8 mouse cellular contexts compared by ENCODE assay signal in genomic region chr9:99243190-99243894, GRCm38 (mm10). TPM values are rescaled to one million over a fixed set of nuclear protein-coding genes. Genes with fewer than 3 reads are reported as not detected.
DNase-seq lines count a peak whose midpoint lies in the region; ATAC-seq and TF ChIP-seq lines count a peak whose summit lies in the region.

Cep70 (plus strand) TSS chr9:99243367.

- peak; percentile 95 for DNase-seq in c-Kit-positive CD71-positive TER-119-positive erythroid progenitor cells, embryonic 14.5 days (ENCODE audit: low spot score)
- DNase-seq in heart, postnatal 10 days: peak; percentile 95 to 96
- peak; percentile 82 for DNase-seq in large intestine, adult 2 months (ENCODE audit: low read depth, low spot score)
- DNase-seq in liver, postnatal 0 days: peak; percentile 99
- DNase-seq in testis, postnatal 10 days (ENCODE audit: low spot score): peak; percentile 99

- TF ChIP-seq EP300 in liver, postnatal 0 days (IDR thresholded peaks at IDR 0.05; ENCODE audit: low read depth): peak; percentile 10; the same call in 1 of the 2 replicates

- peaks cover 4% of the 10 kb centered on the region for H3K9me3 ChIP-seq in E14TG2a.4 (ENCODE audit: low read length)
- H3K9me3 ChIP-seq in forebrain, embryonic 12.5 days: no peaks in the 10 kb centered on the region
- H3K9me3 ChIP-seq in liver, postnatal 0 days (ENCODE audit: low read length): no peaks in the 10 kb centered on the region
- no peaks in the 10 kb centered on the region for H3K9me3 ChIP-seq in neural tube, embryonic 14.5 days (ENCODE audit: control insufficient read depth, low read length)

- peaks cover 33% of the 10 kb centered on the region for H3K36me3 ChIP-seq in E14TG2a.4 (ENCODE audit: insufficient read depth, low read length)
- peaks cover 10% of the 10 kb centered on the region for H3K36me3 ChIP-seq in forebrain, embryonic 12.5 days (replicated peaks)
- no peaks in the 10 kb centered on the region; the same call in 1 of the 2 replicates for H3K36me3 ChIP-seq in liver, postnatal 0 days (replicated peaks; ENCODE audit: insufficient read depth, low read length)
- no peaks in the 10 kb centered on the region for H3K36me3 ChIP-seq in neural tube, embryonic 14.5 days (ENCODE audit: control insufficient read depth, insufficient read depth, low read length)

- peaks cover 47% of the 10 kb centered on the region for H3K4me1 ChIP-seq in E14TG2a.4 (replicated peaks; ENCODE audit: low read depth, low read length)
- H3K4me1 ChIP-seq in forebrain, embryonic 12.5 days: peaks cover 9% of the 10 kb centered on the region; the same call in 1 of the 2 replicates
- H3K4me1 ChIP-seq in liver, postnatal 0 days (ENCODE audit: insufficient read depth): peaks cover 26% of the 10 kb centered on the region
- H3K4me1 ChIP-seq in neural tube, embryonic 14.5 days (ENCODE audit: control insufficient read depth, insufficient read depth, low read length): 0 out of 2 replicates have a peak, but pooled peaks cover 5% of the 10 kb centered on the region

- no peak for TF ChIP-seq CTCF in E14TG2a.4 (conservative IDR thresholded peaks at IDR 0.05; ENCODE audit: low read length)
- no peak for TF ChIP-seq CTCF in liver, postnatal 0 days (IDR thresholded peaks at IDR 0.05; ENCODE audit: low read depth)

- peak within 1 kb of the TSS; percentile 76 for H3K9ac ChIP-seq in forebrain, embryonic 12.5 days
- H3K9ac ChIP-seq in liver, postnatal 0 days (replicated peaks): peak within 1 kb of the TSS; percentile 84
- H3K9ac ChIP-seq in neural tube, embryonic 14.5 days (replicated peaks; ENCODE audit: low read depth, low read length): peak within 1 kb of the TSS; percentile 82

- intact Hi-C loops in heart, postnatal 10 days (cut with DNase I): loop anchor here (2.0 to 10.0 kb wide), 6 partner anchors 105 to 629 kb away; partner anchors contain the start of gene Mras

- peak within 1 kb of the TSS; percentile 67 for H3K4me2 ChIP-seq in forebrain, embryonic 12.5 days
- peak within 1 kb of the TSS; percentile 81 for H3K4me2 ChIP-seq in liver, postnatal 0 days (ENCODE audit: low read depth, low read length)
- H3K4me2 ChIP-seq in neural tube, embryonic 14.5 days (ENCODE audit: low read depth, low read length): peak within 1 kb of the TSS; percentile 62

- peak within 1 kb of the TSS; percentile 73 for H3K27ac ChIP-seq in forebrain, embryonic 12.5 days
- peak within 1 kb of the TSS; percentile 89 for H3K27ac ChIP-seq in liver, postnatal 0 days (ENCODE audit: low read depth)
- peak within 1 kb of the TSS; percentile 74 for H3K27ac ChIP-seq in neural tube, embryonic 14.5 days (ENCODE audit: low read depth, low read length)

- no peaks in the 10 kb centered on the region for H3K27me3 ChIP-seq in E14TG2a.4 (ENCODE audit: insufficient read depth, low read length)
- H3K27me3 ChIP-seq in forebrain, embryonic 12.5 days: no peaks in the 10 kb centered on the region
- H3K27me3 ChIP-seq in liver, postnatal 0 days (ENCODE audit: insufficient read depth, low read length): no peaks in the 10 kb centered on the region
- H3K27me3 ChIP-seq in neural tube, embryonic 14.5 days (ENCODE audit: control insufficient read depth, insufficient read depth, low read length): no peaks in the 10 kb centered on the region

- ATAC-seq in forebrain, embryonic 12.5 days (ENCODE audit: low FRiP score): peak; percentile 96
- peak; percentile 95 for ATAC-seq in liver, postnatal 0 days
- peak; percentile 95 for ATAC-seq in neural tube, embryonic 14.5 days (ENCODE audit: low read depth)

- under 1% methylated on average over 66 of the region's 66 CpGs for WGBS in forebrain, embryonic 12.5 days
- WGBS in large intestine, adult 2 months: under 1% methylated on average over 66 of the region's 66 CpGs
- WGBS in liver, postnatal 0 days (ENCODE audit: insufficient replicate concordance): under 1% methylated on average over 62 of the region's 66 CpGs
- WGBS in neural tube, embryonic 14.5 days: under 1% methylated on average over 66 of the region's 66 CpGs

- peak within 1 kb of the TSS; percentile 94 for H3K4me3 ChIP-seq in E14TG2a.4 (replicated peaks; ENCODE audit: low read length)
- peak within 1 kb of the TSS; percentile 82 for H3K4me3 ChIP-seq in forebrain, embryonic 12.5 days (replicated peaks)
- H3K4me3 ChIP-seq in liver, postnatal 0 days (ENCODE audit: low read depth, low read length): peak within 1 kb of the TSS; percentile 90
- peak within 1 kb of the TSS; percentile 82 for H3K4me3 ChIP-seq in neural tube, embryonic 14.5 days (ENCODE audit: low read depth, low read length)

RNA-seq across cellular contexts. Expression of gene Cep70, which starts in this region (rescaled TPM):
- polyA plus RNA-seq in forebrain, embryonic 12.5 days (2016; fragmentation: Nextera tagmentation; extraction: Ambion mirVana): 64.1 and 68.2 TPM in 2 replicates
- total RNA-seq in heart, postnatal 10 days (2021): 1 to 10 TPM; 7.1 to 8.5 TPM
- polyA plus RNA-seq in large intestine, adult 2 months (2012; rRNA removed): 2.0 and 2.2 TPM in 2 replicates
- 11.4 and 14.8 TPM in 2 replicates for polyA plus RNA-seq in liver, postnatal 0 days (2015; fragmentation: Nextera tagmentation; extraction: Ambion mirVana)
- 56.1 and 62.1 TPM in 2 replicates for polyA plus RNA-seq in neural tube, embryonic 14.5 days (2014; fragmentation: Nextera tagmentation; extraction: Ambion mirVana)

Comparison
In these comparisons a context has a peak if more than half of its experiments do, and no peak if none do; other contexts are left out.
1. Peak in every context shown above with its lines: DNase-seq, ATAC-seq, H3K4me3 ChIP-seq and H3K27ac ChIP-seq.